Mouse (Mus musculus): ENCODE data around the gene Npas3. TPM values are rescaled to one million over a fixed set of nuclear protein-coding genes. Genes with fewer than 3 reads are reported as not detected.

The Npas3 gene
- polyA plus RNA-seq, 1 experiment from 2014 or later: 9.2 TPM

DNA sequence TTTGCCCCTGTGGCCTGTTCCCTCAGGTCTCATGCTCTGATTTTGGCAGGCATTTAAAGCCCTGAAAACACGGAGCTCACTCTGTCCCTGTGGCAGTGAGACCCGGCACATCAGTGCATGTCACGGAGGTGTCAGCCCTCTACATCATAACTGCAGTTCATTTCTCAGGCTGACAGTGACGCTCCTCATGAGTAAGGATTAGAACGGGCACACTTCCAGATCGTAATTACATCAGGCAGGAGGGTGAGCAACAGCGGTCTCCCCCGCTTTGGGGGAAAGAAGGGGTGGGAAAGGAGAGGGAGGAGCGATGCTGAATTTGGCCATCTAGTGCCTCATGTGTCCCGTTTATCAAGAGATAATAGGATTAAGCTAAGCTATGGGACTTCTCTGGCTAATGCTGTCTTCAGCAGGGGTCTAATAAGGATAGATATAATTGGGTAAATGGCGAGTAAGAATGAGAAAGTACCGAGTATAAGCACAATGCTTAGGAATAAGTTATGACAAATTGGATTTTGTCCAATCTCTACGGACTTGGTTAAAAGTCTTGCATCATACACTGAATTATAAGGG is 505.0 kb downstream of the Npas3 start:
- Histone ChIP-seq H3K27ac (replicated peaks) (no peak overlapping the region), H3K4me1 (peaks cover 33% of the 10 kb centered on the region), H3K27me3 (ENCODE audit: low read depth, poor library complexity, severe bottlenecking) (no peaks in the 10 kb centered on the region), H3K4me3 (no peak overlapping the region), H3K9me3 (replicated peaks) (no peaks in the 10 kb centered on the region), H3K36me3 (no peaks in the 10 kb centered on the region)
- no peak for DNase-seq (ENCODE audit: low spot score)
- 37% methylated on average over 13 of the region's 13 CpGs for WGBS

DNA sequence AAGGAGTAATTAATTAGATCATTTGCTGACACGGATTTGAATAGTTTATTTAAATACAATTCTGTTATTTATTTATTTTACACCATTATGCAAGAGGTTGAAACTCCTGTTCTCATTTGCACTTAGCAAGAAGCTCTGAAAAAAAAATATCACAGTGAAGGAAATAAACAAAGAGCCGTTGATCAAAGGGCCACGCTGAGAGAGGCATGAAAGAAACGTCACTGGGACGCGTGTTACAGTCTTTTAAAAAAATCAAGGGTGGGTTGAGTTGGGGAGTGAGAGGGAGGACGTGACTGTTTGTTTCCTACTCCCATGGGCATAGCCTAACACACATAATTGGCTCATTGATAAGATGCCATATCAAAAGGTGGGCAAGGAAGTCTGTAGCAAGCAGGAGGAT is 505.8 kb downstream of the Npas3 start:
- no peak for DNase-seq (ENCODE audit: low spot score)
- WGBS: 49% methylated on average over 7 of the region's 7 CpGs
- no peak overlapping the region for H3K4me3 ChIP-seq
- no peaks in the 10 kb centered on the region for H3K36me3 ChIP-seq
- no peak overlapping the region for H3K27ac ChIP-seq (replicated peaks)
- H3K27me3 ChIP-seq (ENCODE audit: low read depth, poor library complexity, severe bottlenecking): no peaks in the 10 kb centered on the region
- no peaks in the 10 kb centered on the region for H3K9me3 ChIP-seq (replicated peaks)
- peaks cover 38% of the 10 kb centered on the region for H3K4me1 ChIP-seq

DNA sequence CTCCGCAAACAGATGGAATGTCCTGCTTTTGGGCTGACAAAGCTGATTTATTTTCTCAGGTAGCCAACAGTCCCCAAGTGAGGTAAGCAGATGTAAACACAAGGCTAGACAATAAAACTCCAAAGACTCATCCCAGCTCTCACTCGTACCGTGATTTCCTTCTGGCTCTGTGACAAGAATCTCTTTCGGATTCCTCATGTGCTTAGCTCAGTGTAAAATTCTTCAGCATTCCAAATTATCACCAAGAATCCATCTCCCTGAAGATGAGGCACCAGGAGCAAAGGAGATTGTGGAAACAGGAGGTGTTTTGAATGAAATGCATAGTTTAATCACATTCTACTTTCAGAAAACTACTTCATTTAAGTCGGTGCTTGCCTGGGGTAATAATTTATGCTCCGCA is 509.2 kb downstream of the Npas3 start:
- Histone ChIP-seq H3K27me3 (ENCODE audit: low read depth, poor library complexity, severe bottlenecking) (no peaks in the 10 kb centered on the region), H3K4me1 (peaks cover 34% of the 10 kb centered on the region), H3K4me3 (no peak overlapping the region), H3K9me3 (replicated peaks) (no peaks in the 10 kb centered on the region), H3K27ac (replicated peaks) (no peak overlapping the region), H3K36me3 (no peaks in the 10 kb centered on the region)
- no peak for DNase-seq (ENCODE audit: low spot score)
- 87% methylated on average over 6 of the region's 6 CpGs for WGBS

DNA sequence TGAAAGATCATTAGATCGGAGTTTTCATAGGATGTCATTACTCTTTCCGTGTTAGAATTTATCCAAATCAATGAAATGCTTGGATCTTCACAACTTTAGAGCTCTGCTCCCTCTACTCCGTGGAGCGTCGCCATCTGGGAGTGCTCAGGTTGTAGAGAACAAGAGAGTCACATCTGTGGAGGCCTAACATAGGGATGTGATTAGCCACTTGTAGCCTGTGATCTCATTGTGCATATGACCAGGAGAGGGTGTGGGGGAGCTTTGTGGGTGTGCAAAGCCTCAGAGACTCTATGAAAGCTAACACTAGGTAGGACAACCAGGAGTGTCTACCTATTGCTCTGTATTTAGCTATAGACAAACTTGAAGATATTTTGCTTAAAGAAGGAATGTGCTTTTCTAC is 509.9 kb downstream of the Npas3 start:
- Histone ChIP-seq H3K36me3 (no peaks in the 10 kb centered on the region), H3K9me3 (replicated peaks) (no peaks in the 10 kb centered on the region), H3K4me3 (no peak overlapping the region), H3K27ac (replicated peaks) (no peak overlapping the region), H3K4me1 (peaks cover 27% of the 10 kb centered on the region), H3K27me3 (ENCODE audit: low read depth, poor library complexity, severe bottlenecking) (no peaks in the 10 kb centered on the region)
- WGBS: 78% methylated on average over 5 of the region's 5 CpGs
- DNase-seq (ENCODE audit: low spot score): no peak

GRCm38 (mm10) chr12:53764143-53764542 is 515.7 kb downstream of the Npas3 start:
- Histone ChIP-seq H3K27ac (replicated peaks) (peak overlapping the region; percentile 13; the same call in 1 of the 2 replicates), H3K27me3 (ENCODE audit: low read depth, poor library complexity, severe bottlenecking) (no peaks in the 10 kb centered on the region), H3K36me3 (no peaks in the 10 kb centered on the region), H3K4me1 (peaks cover 17% of the 10 kb centered on the region), H3K4me3 (no peak overlapping the region), H3K9me3 (replicated peaks) (no peaks in the 10 kb centered on the region)
- DNase-seq (ENCODE audit: low spot score): no peak
- 64% methylated on average over 4 of the region's 4 CpGs for WGBS

DNA sequence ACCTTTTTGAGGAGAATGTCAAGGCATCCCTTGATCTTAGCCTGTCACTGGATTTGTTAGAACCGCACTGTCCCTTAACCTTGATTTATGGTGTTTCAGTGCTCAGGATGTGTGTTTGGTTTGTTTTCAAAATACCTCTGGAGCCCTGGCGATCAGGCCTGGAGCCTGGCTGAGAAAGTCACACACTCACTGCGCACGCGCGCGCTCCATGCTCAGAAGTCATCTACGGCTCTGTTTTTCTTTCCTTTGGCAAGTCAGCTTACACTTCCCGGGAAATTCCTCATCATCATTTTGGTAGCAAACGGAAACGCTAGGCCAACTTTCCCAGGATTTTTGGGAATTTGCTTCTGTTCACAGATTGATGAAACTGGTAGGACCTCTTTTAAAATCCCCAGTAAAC is 519.9 kb downstream of the Npas3 start:
- Histone ChIP-seq H3K4me1 (peaks cover 30% of the 10 kb centered on the region), H3K9me3 (replicated peaks) (no peaks in the 10 kb centered on the region), H3K27me3 (ENCODE audit: low read depth, poor library complexity, severe bottlenecking) (no peaks in the 10 kb centered on the region; the same call in 1 of the 2 replicates), H3K27ac (replicated peaks) (no peak overlapping the region), H3K36me3 (no peaks in the 10 kb centered on the region), H3K4me3 (no peak overlapping the region)
- 86% methylated on average over 11 of the region's 11 CpGs for WGBS
- DNase-seq (ENCODE audit: low spot score): no peak

DNA sequence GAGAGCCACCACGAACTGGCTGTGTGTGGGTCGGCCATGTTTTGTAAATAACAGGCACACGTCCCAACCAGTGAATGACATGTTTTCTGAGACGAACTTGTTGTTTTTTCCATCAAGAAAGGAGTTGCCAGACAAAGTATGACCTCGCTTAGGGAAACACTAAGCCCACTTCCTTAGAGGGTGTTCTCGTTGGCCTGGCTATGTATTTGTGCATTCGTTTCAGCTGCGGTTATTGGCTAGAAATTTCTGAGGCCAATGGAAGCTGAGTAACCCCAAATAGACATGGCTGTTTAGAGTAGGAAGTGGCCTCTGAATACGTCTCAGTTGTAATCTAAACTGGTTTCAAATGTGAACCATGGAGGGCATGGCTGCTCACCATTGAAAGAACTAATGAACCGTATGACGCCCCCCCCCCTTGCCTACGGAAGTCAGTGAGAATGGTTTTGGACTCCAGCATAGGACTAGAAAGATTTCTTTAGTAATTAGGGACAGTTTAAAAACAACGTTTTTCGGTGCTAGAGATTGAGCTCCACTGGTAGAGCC is 523.0 kb downstream of the Npas3 start:
- no peaks in the 10 kb centered on the region for H3K36me3 ChIP-seq
- H3K27me3 ChIP-seq (ENCODE audit: low read depth, poor library complexity, severe bottlenecking): no peaks in the 10 kb centered on the region; the same call in 1 of the 2 replicates
- H3K27ac ChIP-seq (replicated peaks): no peak overlapping the region
- H3K4me3 ChIP-seq: no peak overlapping the region
- H3K9me3 ChIP-seq (replicated peaks): no peaks in the 10 kb centered on the region
- DNase-seq (ENCODE audit: low spot score): no peak
- peaks cover 24% of the 10 kb centered on the region for H3K4me1 ChIP-seq
- 83% methylated on average over 14 of the region's 14 CpGs for WGBS

DNA sequence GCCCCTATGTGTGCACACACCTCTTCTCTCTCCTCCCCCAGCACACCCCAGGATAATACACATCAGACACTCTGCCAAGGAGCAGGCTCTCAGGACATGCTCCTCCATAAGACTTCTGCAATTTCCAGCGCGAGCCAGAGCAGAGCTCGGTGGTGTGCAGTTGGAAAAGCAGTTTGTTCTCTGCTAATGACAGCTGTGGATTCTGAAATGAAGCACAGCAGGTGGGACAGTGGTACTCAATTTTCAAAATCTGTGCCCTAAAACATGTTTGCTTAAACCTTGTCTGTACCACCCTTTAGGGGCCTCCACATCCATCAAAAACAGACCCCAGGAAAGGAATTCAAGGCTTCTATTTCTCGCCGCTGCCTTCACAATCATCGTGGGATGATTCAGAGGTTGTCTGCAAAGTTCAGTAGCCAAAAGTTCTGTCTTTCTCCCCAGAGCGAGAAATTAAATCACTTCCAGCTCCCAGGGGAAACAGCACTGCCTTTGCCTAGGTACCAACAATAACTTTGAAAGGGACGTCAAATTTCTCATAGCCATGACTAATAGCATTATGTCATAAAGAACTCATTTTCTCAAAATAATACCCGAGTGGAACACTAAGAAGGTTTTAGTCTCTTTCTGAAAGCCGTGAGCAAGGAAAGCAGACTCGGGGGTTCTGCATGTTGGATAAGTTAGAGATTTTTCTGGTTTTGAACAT is 533.5 kb downstream of the Npas3 start:
- H3K4me1 ChIP-seq: peaks cover 28% of the 10 kb centered on the region
- DNase-seq (ENCODE audit: low spot score): no peak
- no peaks in the 10 kb centered on the region for H3K9me3 ChIP-seq (replicated peaks)
- 62% methylated on average over 11 of the region's 11 CpGs for WGBS
- no peak overlapping the region for H3K27ac ChIP-seq (replicated peaks)
- H3K36me3 ChIP-seq: no peaks in the 10 kb centered on the region
- no peak overlapping the region for H3K4me3 ChIP-seq
- no peaks in the 10 kb centered on the region for H3K27me3 ChIP-seq (ENCODE audit: low read depth, poor library complexity, severe bottlenecking)

DNA sequence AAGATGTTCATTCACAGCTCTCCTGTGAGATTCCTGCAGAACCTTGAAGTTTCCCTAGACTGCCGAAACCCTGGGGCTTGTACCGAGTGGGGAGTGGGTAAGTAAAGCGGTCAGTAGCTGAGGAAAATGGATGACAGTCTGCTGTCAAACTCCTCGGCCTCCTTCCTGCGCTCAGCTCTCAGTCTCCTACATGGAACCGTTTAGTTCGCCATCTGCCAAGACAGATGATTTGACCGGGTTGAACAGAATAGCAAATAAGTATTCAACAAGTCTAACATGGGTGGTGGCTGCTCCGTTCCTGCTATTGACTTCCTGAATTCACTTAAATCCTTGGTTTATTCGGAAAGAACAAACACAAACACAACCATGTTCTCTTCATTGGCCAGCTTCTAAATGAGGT is 541.0 kb downstream of the Npas3 start:
- DNase-seq (ENCODE audit: low spot score): no peak
- H3K9me3 ChIP-seq (replicated peaks): no peaks in the 10 kb centered on the region
- no peak overlapping the region for H3K4me3 ChIP-seq
- H3K27ac ChIP-seq (replicated peaks): no peak overlapping the region
- no peaks in the 10 kb centered on the region for H3K36me3 ChIP-seq
- peaks cover 8% of the 10 kb centered on the region for H3K4me1 ChIP-seq
- no peaks in the 10 kb centered on the region for H3K27me3 ChIP-seq (ENCODE audit: low read depth, poor library complexity, severe bottlenecking)
- 90% methylated on average over 10 of the region's 10 CpGs for WGBS

DNA sequence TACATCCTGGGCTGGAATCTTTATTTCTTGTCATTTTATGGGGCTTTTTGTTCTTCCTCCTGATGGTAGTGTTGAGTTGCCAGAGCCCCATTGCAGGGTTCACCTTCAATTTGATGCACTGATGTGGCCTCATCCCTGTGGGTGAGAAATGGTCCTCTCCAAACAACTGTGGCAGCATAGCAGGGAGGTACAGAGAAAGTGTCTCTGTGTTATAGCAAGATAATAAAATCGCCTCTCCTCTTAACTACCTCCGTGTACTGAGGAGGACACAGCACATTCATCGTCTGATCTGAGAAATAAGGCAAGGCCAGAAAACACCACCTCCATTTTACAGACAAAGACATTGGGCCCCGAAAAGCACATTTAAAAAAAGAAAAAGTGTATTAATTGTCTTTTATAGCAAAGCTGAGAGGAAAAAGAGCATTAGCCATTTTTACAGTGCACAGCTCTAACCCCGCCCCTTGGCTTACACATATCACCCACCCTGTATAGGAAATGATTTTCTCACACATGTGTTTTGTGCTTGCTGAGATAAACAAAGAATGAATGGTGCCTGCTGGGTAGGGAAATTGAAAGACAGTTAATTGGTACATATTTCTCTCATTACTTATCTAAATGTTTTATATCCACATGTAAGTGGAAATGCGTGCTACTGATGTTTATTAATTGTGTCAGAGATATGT is 546.4 kb downstream of the Npas3 start:
- no peaks in the 10 kb centered on the region for H3K27me3 ChIP-seq (ENCODE audit: low read depth, poor library complexity, severe bottlenecking)
- no peaks in the 10 kb centered on the region for H3K36me3 ChIP-seq
- no peak overlapping the region for H3K27ac ChIP-seq (replicated peaks)
- peaks cover 3% of the 10 kb centered on the region; the same call in 1 of the 2 replicates for H3K4me1 ChIP-seq
- H3K9me3 ChIP-seq (replicated peaks): no peaks in the 10 kb centered on the region
- DNase-seq (ENCODE audit: low spot score): no peak
- WGBS: 92% methylated on average over 6 of the region's 6 CpGs
- no peak overlapping the region for H3K4me3 ChIP-seq

DNA sequence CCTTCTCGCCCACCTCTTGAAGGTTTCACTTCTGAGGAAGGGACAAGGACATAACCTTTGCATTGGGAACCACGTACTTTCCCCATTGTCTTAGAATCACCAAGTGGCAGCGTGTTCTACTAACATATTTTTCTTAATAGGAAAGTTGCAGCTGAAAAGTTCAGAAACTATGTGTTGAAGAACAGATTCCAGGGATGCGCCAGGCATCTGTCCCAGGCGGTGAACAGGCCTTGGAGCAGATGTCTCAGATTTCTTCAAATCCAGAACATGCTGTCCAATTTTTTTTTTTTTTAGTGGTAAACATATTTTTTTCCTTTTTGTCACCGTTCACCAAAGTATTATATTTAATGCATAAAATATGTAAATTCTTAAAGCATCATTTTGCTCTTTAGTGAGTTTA is 553.4 kb downstream of the Npas3 start:
- WGBS: 92% methylated on average over 6 of the region's 6 CpGs
- peaks cover 4% of the 10 kb centered on the region; the same call in 1 of the 2 replicates for H3K4me1 ChIP-seq
- no peak overlapping the region for H3K27ac ChIP-seq (replicated peaks)
- DNase-seq (ENCODE audit: low spot score): no peak
- H3K4me3 ChIP-seq: no peak overlapping the region
- no peaks in the 10 kb centered on the region for H3K9me3 ChIP-seq (replicated peaks)
- no peaks in the 10 kb centered on the region for H3K27me3 ChIP-seq (ENCODE audit: low read depth, poor library complexity, severe bottlenecking)
- H3K36me3 ChIP-seq: no peaks in the 10 kb centered on the region

GRCm38 (mm10) chr12:53802381-53802780 is 553.9 kb downstream of the Npas3 start:
- Histone ChIP-seq H3K9me3 (replicated peaks) (no peaks in the 10 kb centered on the region), H3K4me3 (no peak overlapping the region), H3K27ac (replicated peaks) (no peak overlapping the region), H3K36me3 (no peaks in the 10 kb centered on the region), H3K27me3 (ENCODE audit: low read depth, poor library complexity, severe bottlenecking) (no peaks in the 10 kb centered on the region), H3K4me1 (peaks cover 7% of the 10 kb centered on the region; the same call in 1 of the 2 replicates)
- 80% methylated on average over 7 of the region's 7 CpGs for WGBS
- no peak for DNase-seq (ENCODE audit: low spot score)

GRCm38 (mm10) chr12:53810081-53810480 is 561.6 kb downstream of the Npas3 start:
- no peak overlapping the region for H3K27ac ChIP-seq (replicated peaks)
- no peaks in the 10 kb centered on the region for H3K9me3 ChIP-seq (replicated peaks)
- no peaks in the 10 kb centered on the region for H3K36me3 ChIP-seq
- H3K4me3 ChIP-seq: no peak overlapping the region
- DNase-seq (ENCODE audit: low spot score): no peak
- peaks cover 18% of the 10 kb centered on the region for H3K4me1 ChIP-seq
- WGBS: 94% methylated on average over 2 of the region's 2 CpGs
- no peaks in the 10 kb centered on the region for H3K27me3 ChIP-seq (ENCODE audit: low read depth, poor library complexity, severe bottlenecking)

Measured in midbrain, embryonic 10.5 days (tissue).